Mouse (Mus musculus) lung, postnatal 0 days (tissue): ENCODE measurements around the gene Itgb1.

Experiments
- CTCF ChIP-seq: IDR thresholded peaks from 2 replicates; pipeline ENCODE4 v1.5.1; 2016; ENCODE audit warnings: antibody characterized with exemption, mild to moderate bottlenecking
- EP300 ChIP-seq: IDR thresholded peaks from 2 replicates; pipeline ENCODE4 v1.6.1; 2016; ENCODE audit warnings: antibody characterized with exemption, mild to moderate bottlenecking, control low read depth

DNA sequence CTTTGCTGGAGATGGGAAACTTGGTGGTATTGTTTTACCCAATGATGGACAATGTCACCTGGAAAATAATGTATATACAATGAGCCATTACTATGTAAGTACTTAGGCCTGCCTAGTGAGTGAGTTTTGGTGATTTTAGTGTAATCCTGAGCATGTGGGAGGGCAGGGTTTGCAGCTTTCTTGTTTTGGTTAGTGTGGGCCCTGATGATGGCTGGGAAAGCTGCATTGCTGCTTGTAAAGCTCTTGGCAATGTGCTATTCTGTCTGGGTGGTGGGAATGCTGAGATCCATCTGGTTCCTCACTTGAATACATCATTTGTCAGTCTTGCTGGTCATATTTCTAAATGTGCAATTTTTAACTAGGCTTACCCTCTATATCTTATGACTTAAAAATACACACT lies 30.7 kb downstream of the Itgb1 start:
- no peak for TF ChIP-seq CTCF
- TF ChIP-seq EP300: no peak
